Mouse (Mus musculus) forebrain, embryonic 15.5 days (tissue): ENCODE results near the gene App. TPM values are rescaled to one million over a fixed set of nuclear protein-coding genes. Genes with fewer than 3 reads are reported as not detected.

ENCODE experiments used
- ATAC-seq: fragments of 200-750 bp; cut with Nextera tagmentation; replicated peaks from 2 replicates; pipeline ENCODE4 v1.8.0; 2017; ENCODE audit warnings: mild to moderate bottlenecking, moderate TSS enrichment, moderate library complexity
- H3K27ac ChIP-seq: fragments of 300-500 bp; sonication (generic); replicated peaks from 2 replicates; pipeline ENCODE4 v1.5.1; 2015; ENCODE audit warnings: mild to moderate bottlenecking, inconsistent platforms
- H3K27me3 ChIP-seq: fragments of 300-500 bp; sonication (generic); 2 replicates; pipeline ENCODE4 v1.6.1; 2015; ENCODE audit warnings: inconsistent platforms
- H3K36me3 ChIP-seq: fragments of 300-500 bp; sonication (generic); 2 replicates; pipeline ENCODE4 v1.6.1; 2015; ENCODE audit warnings: mild to moderate bottlenecking, inconsistent platforms
- H3K4me1 ChIP-seq: fragments of 300-500 bp; sonication (generic); 2 replicates; pipeline ENCODE4 v1.6.1; 2015; ENCODE audit warnings: inconsistent platforms
- H3K4me2 ChIP-seq: fragments of 300-500 bp; sonication (generic); replicated peaks from 2 replicates; pipeline ENCODE4 v1.6.1; 2015; ENCODE audit warnings: mild to moderate bottlenecking, inconsistent platforms
- H3K4me3 ChIP-seq: fragments of 300-500 bp; sonication (generic); 2 replicates; pipeline ENCODE4 v1.5.1; 2015; ENCODE audit warnings: mild to moderate bottlenecking, inconsistent platforms
- H3K9ac ChIP-seq: fragments of 300-500 bp; sonication (generic); replicated peaks from 2 replicates; pipeline ENCODE4 v1.6.1; 2015; ENCODE audit warnings: mild to moderate bottlenecking, inconsistent platforms
- H3K9me3 ChIP-seq: fragments of 300-500 bp; sonication (generic); 2 replicates; pipeline ENCODE4 v1.6.1; 2016; ENCODE audit warnings: inconsistent platforms
- WGBS: fragments of 180-500 bp; shearing (Covaris S2); methylation state at CpG from one replicate; pipeline ENCODE4 v1.1.7; 2015; ENCODE audit warnings: mixed read lengths; 5-methylcytosine and 5-hydroxymethylcytosine counted together
- polyA plus RNA-seq: library from polyadenylated mRNA; unstranded; fragments of >200 nt; fragmentation: Nextera tagmentation; extraction: Ambion mirVana; gene quantifications from 2 replicates; pipeline ENCODE4 v1.2.1, GENCODE M21; 2015

Gene App
- polyA plus RNA-seq, 1 experiment from 2014 or later = 266 TPM

GRCm38 (mm10) chr16:85008866-85009645 is 164.5 kb downstream of the App start:
- Histone ChIP-seq H3K9me3 (no peaks in the 10 kb centered on the region), H3K27me3 (no peaks in the 10 kb centered on the region), H3K36me3 (peaks cover 31% of the 10 kb centered on the region), H3K4me2 (no peak overlapping the region), H3K4me1 (no peaks in the 10 kb centered on the region), H3K27ac (no peak overlapping the region), H3K9ac (no peak overlapping the region), H3K4me3 (no peak overlapping the region)
- ATAC-seq = no peak
- WGBS = 60% methylated on average over 9 of the region's 9 CpGs

GRCm38 (mm10) chr16:85001939-85002556 is 171.5 kb downstream of the App start:
- Histone ChIP-seq H3K9ac (no peak overlapping the region), H3K36me3 (peaks cover 15% of the 10 kb centered on the region; the same call in 1 of the 2 replicates), H3K4me3 (no peak overlapping the region), H3K9me3 (no peaks in the 10 kb centered on the region; the same call in 1 of the 2 replicates), H3K27me3 (no peaks in the 10 kb centered on the region), H3K27ac (peak overlapping the region; percentile 71), H3K4me1 (peaks cover 9% of the 10 kb centered on the region; the same call in 1 of the 2 replicates), H3K4me2 (no peak overlapping the region)
- peak; percentile 68 for ATAC-seq
- WGBS = 65% methylated on average over 5 of the region's 5 CpGs

- Histone ChIP-seq H3K4me2 (no peak overlapping the region), H3K36me3 (peaks cover 15% of the 10 kb centered on the region; the same call in 1 of the 2 replicates), H3K9me3 (no peaks in the 10 kb centered on the region; the same call in 1 of the 2 replicates), H3K27ac (no peak overlapping the region), H3K27me3 (no peaks in the 10 kb centered on the region), H3K9ac (no peak overlapping the region), H3K4me3 (no peak overlapping the region), H3K4me1 (peaks cover 15% of the 10 kb centered on the region)
- ATAC-seq = no peak
- 88% methylated on average over 7 of the region's 7 CpGs for WGBS
Observed at GRCm38 (mm10) chr16:85000304-85000703, 173.3 kb downstream of the App start.

- ATAC-seq = no peak
- no peak overlapping the region for H3K9ac ChIP-seq
- no peak overlapping the region for H3K4me3 ChIP-seq
- no peaks in the 10 kb centered on the region for H3K27me3 ChIP-seq
- H3K36me3 ChIP-seq = peaks cover 20% of the 10 kb centered on the region; the same call in 1 of the 2 replicates
- H3K4me1 ChIP-seq = peaks cover 14% of the 10 kb centered on the region
- no peak overlapping the region for H3K27ac ChIP-seq
- 58% methylated on average over 3 of the region's 3 CpGs for WGBS
- no peak overlapping the region for H3K4me2 ChIP-seq
- H3K9me3 ChIP-seq = no peaks in the 10 kb centered on the region; the same call in 1 of the 2 replicates
Observed at GRCm38 (mm10) chr16:84997551-84997950, 176.0 kb downstream of the App start.

- 39% methylated on average over 6 of the region's 6 CpGs for WGBS
- Histone ChIP-seq H3K4me2 (no peak overlapping the region), H3K4me1 (peaks cover 7% of the 10 kb centered on the region), H3K36me3 (peaks cover 13% of the 10 kb centered on the region; the same call in 1 of the 2 replicates), H3K9ac (no peak overlapping the region), H3K27me3 (no peaks in the 10 kb centered on the region), H3K27ac (peak overlapping the region; percentile 25; the same call in 1 of the 2 replicates), H3K4me3 (no peak overlapping the region), H3K9me3 (no peaks in the 10 kb centered on the region)
- ATAC-seq = 0 out of 2 replicates have a peak, but pooled peaks have one; percentile 18
Observed at GRCm38 (mm10) chr16:84995441-84995867, 178.1 kb downstream of the App start.

GRCm38 (mm10) chr16:84992888-84993287 is 180.7 kb downstream of the App start:
- Histone ChIP-seq H3K4me2 (no peak overlapping the region), H3K27ac (no peak overlapping the region)
- 91% methylated on average over 7 of the region's 7 CpGs for WGBS

GRCm38 (mm10) chr16:84991011-84991410 is 182.6 kb downstream of the App start:
- no peak overlapping the region for H3K27ac ChIP-seq
- WGBS = 88% methylated on average over 4 of the region's 4 CpGs
- no peak overlapping the region for H3K9ac ChIP-seq
- no peak for ATAC-seq
- no peak overlapping the region for H3K4me3 ChIP-seq
- H3K4me1 ChIP-seq = peaks cover 16% of the 10 kb centered on the region
- H3K9me3 ChIP-seq = no peaks in the 10 kb centered on the region
- H3K27me3 ChIP-seq = no peaks in the 10 kb centered on the region
- H3K36me3 ChIP-seq = peaks cover 14% of the 10 kb centered on the region; the same call in 1 of the 2 replicates
- no peak overlapping the region for H3K4me2 ChIP-seq

More at GRCm38 (mm10) chr16:84992888-84993287, 180.7 kb downstream of the App start:
- no peak overlapping the region for H3K4me3 ChIP-seq
- no peak for ATAC-seq
- peaks cover 16% of the 10 kb centered on the region for H3K4me1 ChIP-seq
- H3K27me3 ChIP-seq = no peaks in the 10 kb centered on the region
- no peak overlapping the region for H3K9ac ChIP-seq
- H3K9me3 ChIP-seq = no peaks in the 10 kb centered on the region
- peaks cover 11% of the 10 kb centered on the region; the same call in 1 of the 2 replicates for H3K36me3 ChIP-seq

- no peaks in the 10 kb centered on the region for H3K27me3 ChIP-seq
- peaks cover 14% of the 10 kb centered on the region; the same call in 1 of the 2 replicates for H3K36me3 ChIP-seq
- H3K4me3 ChIP-seq = no peak overlapping the region
- H3K9ac ChIP-seq = no peak overlapping the region
- peaks cover 9% of the 10 kb centered on the region for H3K4me1 ChIP-seq
- no peak overlapping the region for H3K27ac ChIP-seq
- no peaks in the 10 kb centered on the region for H3K9me3 ChIP-seq
- H3K4me2 ChIP-seq = no peak overlapping the region
- WGBS = 68% methylated on average over 6 of the region's 6 CpGs
- ATAC-seq = 0 out of 2 replicates have a peak, but pooled peaks have one; percentile 21
Observed at GRCm38 (mm10) chr16:84989938-84990337, 183.6 kb downstream of the App start.

GRCm38 (mm10) chr16:84989476-84989875 is 184.1 kb downstream of the App start:
- no peak overlapping the region for H3K9ac ChIP-seq
- no peak overlapping the region for H3K4me2 ChIP-seq
- no peak overlapping the region for H3K27ac ChIP-seq
- H3K9me3 ChIP-seq = no peaks in the 10 kb centered on the region
- ATAC-seq = 0 out of 2 replicates have a peak, but pooled peaks have one; percentile 28
- H3K4me3 ChIP-seq = no peak overlapping the region
- peaks cover 9% of the 10 kb centered on the region for H3K4me1 ChIP-seq
- peaks cover 14% of the 10 kb centered on the region; the same call in 1 of the 2 replicates for H3K36me3 ChIP-seq
- no peaks in the 10 kb centered on the region for H3K27me3 ChIP-seq
- WGBS = 22% methylated on average over 10 of the region's 10 CpGs

- no peak; the same call in 1 of the 2 replicates for ATAC-seq
- Histone ChIP-seq H3K4me3 (no peak overlapping the region), H3K9ac (no peak overlapping the region), H3K27ac (no peak overlapping the region), H3K36me3 (peaks cover 4% of the 10 kb centered on the region; the same call in 1 of the 2 replicates), H3K9me3 (no peaks in the 10 kb centered on the region), H3K4me1 (peaks cover 12% of the 10 kb centered on the region), H3K4me2 (no peak overlapping the region), H3K27me3 (no peaks in the 10 kb centered on the region)
- 32% methylated on average over 8 of the region's 8 CpGs for WGBS
Observed at GRCm38 (mm10) chr16:84987724-84988287, 185.8 kb downstream of the App start.

GRCm38 (mm10) chr16:84986016-84986631 is 187.4 kb downstream of the App start:
- no peak overlapping the region for H3K4me3 ChIP-seq
- WGBS = 68% methylated on average over 11 of the region's 11 CpGs
- H3K9me3 ChIP-seq = no peaks in the 10 kb centered on the region
- H3K9ac ChIP-seq = no peak overlapping the region
- no peak overlapping the region for H3K27ac ChIP-seq
- peaks cover 3% of the 10 kb centered on the region; the same call in 1 of the 2 replicates for H3K36me3 ChIP-seq
- H3K4me2 ChIP-seq = no peak overlapping the region
- peaks cover 12% of the 10 kb centered on the region for H3K4me1 ChIP-seq
- H3K27me3 ChIP-seq = no peaks in the 10 kb centered on the region
- ATAC-seq = no peak
